Mouse (Mus musculus): ENCODE measurements around the gene Trp53bp1. TPM values are rescaled to one million over a fixed set of nuclear protein-coding genes. Genes with fewer than 3 reads are reported as not detected.

The Trp53bp1 gene
- polyA plus RNA-seq, 1 experiment from 2014 or later: 165 TPM

GRCm38 (mm10) chr2:121294753-121295607 is 23.8 kb upstream of the Trp53bp1 start:
- H3K4me1 ChIP-seq (replicated peaks; ENCODE audit: control insufficient read depth, insufficient read depth, low read length): peaks cover 45% of the 10 kb centered on the region
- peaks cover 10% of the 10 kb centered on the region for H3K36me3 ChIP-seq (replicated peaks; ENCODE audit: control insufficient read depth, insufficient read depth)
- 0% methylated on average over 18 of the region's 18 CpGs for WGBS
- peak overlapping the region; percentile 81 for H3K27ac ChIP-seq
- peak overlapping the region; percentile 68 for H3K4me2 ChIP-seq (replicated peaks)
- no peaks in the 10 kb centered on the region for H3K27me3 ChIP-seq (ENCODE audit: control insufficient read depth, insufficient read depth, low read length)
- H3K9me3 ChIP-seq (ENCODE audit: control insufficient read depth, low read length): no peaks in the 10 kb centered on the region
- peak overlapping the region; percentile 64 for H3K9ac ChIP-seq
- peak overlapping the region; percentile 50 for H3K4me3 ChIP-seq (replicated peaks; ENCODE audit: low read length)
- DNase-seq (ENCODE audit: low spot score) (peak; percentile 64), ATAC-seq (ENCODE audit: low FRiP score) (peak; percentile 86)

GRCm38 (mm10) chr2:121294182-121294581 is 23.0 kb upstream of the Trp53bp1 start:
- H3K4me1 ChIP-seq (replicated peaks; ENCODE audit: control insufficient read depth, insufficient read depth, low read length): peaks cover 47% of the 10 kb centered on the region
- 30% methylated on average over 4 of the region's 4 CpGs for WGBS
- peak overlapping the region; percentile 68 for H3K4me2 ChIP-seq (replicated peaks)
- no peaks in the 10 kb centered on the region for H3K27me3 ChIP-seq (ENCODE audit: control insufficient read depth, insufficient read depth, low read length)
- DNase-seq (ENCODE audit: low spot score) (no peak), ATAC-seq (ENCODE audit: low FRiP score) (no peak)
- H3K9ac ChIP-seq: peak overlapping the region; percentile 64
- peaks cover 2% of the 10 kb centered on the region for H3K36me3 ChIP-seq (replicated peaks; ENCODE audit: control insufficient read depth, insufficient read depth)
- H3K4me3 ChIP-seq (replicated peaks; ENCODE audit: low read length): peak overlapping the region; percentile 50; the same call in 1 of the 2 replicates
- peak overlapping the region; percentile 81 for H3K27ac ChIP-seq
- H3K9me3 ChIP-seq (ENCODE audit: control insufficient read depth, low read length): no peaks in the 10 kb centered on the region

GRCm38 (mm10) chr2:121292316-121293013 is 21.3 kb upstream of the Trp53bp1 start:
- H3K4me1 ChIP-seq (replicated peaks; ENCODE audit: control insufficient read depth, insufficient read depth, low read length): peaks cover 53% of the 10 kb centered on the region

GRCm38 (mm10) chr2:121289730-121290540 is 18.7 kb upstream of the Trp53bp1 start:
- peak overlapping the region; percentile 91; the same call in 1 of the 2 replicates for H3K27ac ChIP-seq
- H3K9ac ChIP-seq: peak overlapping the region; percentile 62
- DNase-seq (ENCODE audit: low spot score): no peak
- ATAC-seq (ENCODE audit: low FRiP score): peak; percentile 66
- H3K4me2 ChIP-seq (replicated peaks): peak overlapping the region; percentile 75
- H3K4me1 ChIP-seq (replicated peaks; ENCODE audit: control insufficient read depth, insufficient read depth, low read length): peaks cover 42% of the 10 kb centered on the region
- peak overlapping the region; percentile 60 for H3K4me3 ChIP-seq (replicated peaks; ENCODE audit: low read length)
- no peaks in the 10 kb centered on the region for H3K27me3 ChIP-seq (ENCODE audit: control insufficient read depth, insufficient read depth, low read length)
- no peaks in the 10 kb centered on the region for H3K9me3 ChIP-seq (ENCODE audit: control insufficient read depth, low read length)
- WGBS: 3% methylated on average over 36 of the region's 36 CpGs
- H3K36me3 ChIP-seq (replicated peaks; ENCODE audit: control insufficient read depth, insufficient read depth): no peaks in the 10 kb centered on the region

More at GRCm38 (mm10) chr2:121292316-121293013, 21.3 kb upstream of the Trp53bp1 start:
- WGBS: 70% methylated on average over 5 of the region's 5 CpGs
- H3K4me2 ChIP-seq (replicated peaks): no peak overlapping the region
- H3K36me3 ChIP-seq (replicated peaks; ENCODE audit: control insufficient read depth, insufficient read depth): no peaks in the 10 kb centered on the region
- no peaks in the 10 kb centered on the region for H3K27me3 ChIP-seq (ENCODE audit: control insufficient read depth, insufficient read depth, low read length)
- DNase-seq (ENCODE audit: low spot score) (no peak), ATAC-seq (ENCODE audit: low FRiP score) (no peak)
- H3K9me3 ChIP-seq (ENCODE audit: control insufficient read depth, low read length): no peaks in the 10 kb centered on the region
- no peak overlapping the region for H3K4me3 ChIP-seq (replicated peaks; ENCODE audit: low read length)
- H3K27ac ChIP-seq: no peak overlapping the region
- H3K9ac ChIP-seq: no peak overlapping the region

GRCm38 (mm10) chr2:121288901-121289729 is 17.9 kb upstream of the Trp53bp1 start, which contains the start of gene Map1a:
Gene Map1a, plus strand, starts transcription at chr2:121289600.
- peak within 1 kb of the TSS; percentile 60 for H3K4me3 ChIP-seq (replicated peaks; ENCODE audit: low read length)
- DNase-seq (ENCODE audit: low spot score): peak; percentile 95
- H3K4me2 ChIP-seq (replicated peaks): peak within 1 kb of the TSS; percentile 75
- 0% methylated on average over 48 of the region's 48 CpGs for WGBS
- H3K27me3 ChIP-seq (ENCODE audit: control insufficient read depth, insufficient read depth, low read length): no peaks in the 10 kb centered on the region
- H3K9me3 ChIP-seq (ENCODE audit: control insufficient read depth, low read length): no peaks in the 10 kb centered on the region
- peak within 1 kb of the TSS; percentile 91 for H3K27ac ChIP-seq
- H3K36me3 ChIP-seq (replicated peaks; ENCODE audit: control insufficient read depth, insufficient read depth): no peaks in the 10 kb centered on the region
- peaks cover 34% of the 10 kb centered on the region for H3K4me1 ChIP-seq (replicated peaks; ENCODE audit: control insufficient read depth, insufficient read depth, low read length)
- ATAC-seq (ENCODE audit: low FRiP score): peak; percentile 97
- peak within 1 kb of the TSS; percentile 72 for H3K9ac ChIP-seq

GRCm38 (mm10) chr2:121287850-121288249 is 16.6 kb upstream of the Trp53bp1 start:
- DNase-seq (ENCODE audit: low spot score): peak; percentile 61
- Histone ChIP-seq H3K9ac (no peak overlapping the region), H3K4me2 (replicated peaks) (peak overlapping the region; percentile 75; the same call in 1 of the 2 replicates)

GRCm38 (mm10) chr2:121271928-121272516 is 815 bp upstream of the Trp53bp1 start:
- WGBS: 9% methylated on average over 4 of the region's 4 CpGs
- H3K36me3 ChIP-seq (replicated peaks; ENCODE audit: control insufficient read depth, insufficient read depth): peaks cover 31% of the 10 kb centered on the region
- no peak for ATAC-seq (ENCODE audit: low FRiP score)
- peak overlapping the region; percentile 84 for H3K4me3 ChIP-seq (replicated peaks; ENCODE audit: low read length)
- H3K27ac ChIP-seq: peak overlapping the region; percentile 98
- peaks cover 34% of the 10 kb centered on the region for H3K4me1 ChIP-seq (replicated peaks; ENCODE audit: control insufficient read depth, insufficient read depth, low read length)
- H3K9me3 ChIP-seq (ENCODE audit: control insufficient read depth, low read length): no peaks in the 10 kb centered on the region
- H3K27me3 ChIP-seq (ENCODE audit: control insufficient read depth, insufficient read depth, low read length): no peaks in the 10 kb centered on the region
- H3K9ac ChIP-seq: peak overlapping the region; percentile 91
- peak overlapping the region; percentile 81 for H3K4me2 ChIP-seq (replicated peaks)
- peak; percentile 40 for DNase-seq (ENCODE audit: low spot score)

More at GRCm38 (mm10) chr2:121287850-121288249, 16.6 kb upstream of the Trp53bp1 start:
- peak overlapping the region; percentile 91 for H3K27ac ChIP-seq
- H3K36me3 ChIP-seq (replicated peaks; ENCODE audit: control insufficient read depth, insufficient read depth): no peaks in the 10 kb centered on the region
- H3K4me1 ChIP-seq (replicated peaks; ENCODE audit: control insufficient read depth, insufficient read depth, low read length): peaks cover 29% of the 10 kb centered on the region
- H3K27me3 ChIP-seq (ENCODE audit: control insufficient read depth, insufficient read depth, low read length): no peaks in the 10 kb centered on the region
- no peak overlapping the region for H3K4me3 ChIP-seq (replicated peaks; ENCODE audit: low read length)
- WGBS: 29% methylated on average over 2 of the region's 2 CpGs
- no peaks in the 10 kb centered on the region for H3K9me3 ChIP-seq (ENCODE audit: control insufficient read depth, low read length)
- ATAC-seq (ENCODE audit: low FRiP score): no peak

All from hindbrain, embryonic 14.5 days (tissue).